Mouse (Mus musculus) cerebellum, adult 2 months (tissue): ENCODE measurements at regions not wholly inside any gene's neighbourhood (a gene's known extent, or its start where the extent isn't known, plus 50 kb on each side); places are given as distances from the start of the nearest gene placed in this dataset.

Experiments used
- DNase-seq, 2 experiments: peaks; one replicate each; pipeline ENCODE4 v3.0.0; 2021
- H3K27ac ChIP-seq: fragments of 200-500 bp; 2 replicates; pipeline ENCODE4 v1.5.1; 2012; ENCODE audit warnings: low read length, control low read depth, inconsistent platforms; ENCODE audit not compliant: insufficient read depth
- H3K27me3 ChIP-seq: fragments of 200-500 bp; 2 replicates; pipeline ENCODE4 v1.6.1; 2012; ENCODE audit warnings: inconsistent platforms, mild to moderate bottlenecking, low read length, moderate library complexity; ENCODE audit not compliant: control insufficient read depth, insufficient read depth
- H3K4me1 ChIP-seq: fragments of 200-500 bp; 2 replicates; pipeline ENCODE4 v1.6.1; 2011; ENCODE audit warnings: low read length; ENCODE audit not compliant: control insufficient read depth, insufficient read depth
- H3K4me3 ChIP-seq: fragments of 200-500 bp; replicated peaks from 2 replicates; pipeline ENCODE3; 2011; ENCODE audit warnings: mild to moderate bottlenecking, low read depth, low read length, control low read depth; ENCODE audit not compliant: insufficient read depth
- CTCF ChIP-seq: fragments of 200-500 bp; IDR thresholded peaks from 2 replicates; pipeline ENCODE4 v1.5.1; 2011; ENCODE audit warnings: low read depth, mild to moderate bottlenecking, control low read depth, low read length, moderate library complexity, borderline replicate concordance; ENCODE audit not compliant: insufficient read depth
- POLR2A ChIP-seq: fragments of 200-500 bp; IDR thresholded peaks from 2 replicates; pipeline ENCODE4 v1.6.1; 2011; ENCODE audit warnings: low read length, control low read depth, borderline replicate concordance; ENCODE audit not compliant: insufficient read depth
- WGBS: fragments of 180-500 bp; shearing (Covaris S2); methylation state at CpG from one replicate; pipeline ENCODE4 v1.1.7; 2018; 5-methylcytosine and 5-hydroxymethylcytosine counted together

DNA sequence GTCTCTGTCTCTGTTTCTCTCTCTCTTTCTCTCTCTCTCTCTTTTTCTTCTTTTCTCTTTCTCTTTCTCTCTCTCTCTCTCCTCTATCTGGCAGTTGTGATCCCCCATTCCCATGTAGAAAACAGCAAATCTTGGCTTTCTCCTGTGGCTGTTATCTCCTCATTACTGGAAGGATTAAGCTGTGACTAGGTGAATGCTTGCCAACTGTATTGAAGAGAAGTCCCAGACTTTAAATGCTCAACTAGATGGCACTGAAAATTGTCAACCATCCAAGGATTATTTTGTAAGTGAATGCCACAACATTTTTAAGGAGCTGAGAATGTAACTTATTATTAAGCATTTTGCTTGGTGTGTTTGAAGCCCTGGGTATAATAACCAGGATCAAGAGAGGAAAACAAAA lies 233.2 kb upstream of the Sorcs1 start:
- H3K4me1 ChIP-seq: no peaks in the 10 kb centered on the region
- no peaks in the 10 kb centered on the region for H3K27me3 ChIP-seq
- DNase-seq: no peak

DNA sequence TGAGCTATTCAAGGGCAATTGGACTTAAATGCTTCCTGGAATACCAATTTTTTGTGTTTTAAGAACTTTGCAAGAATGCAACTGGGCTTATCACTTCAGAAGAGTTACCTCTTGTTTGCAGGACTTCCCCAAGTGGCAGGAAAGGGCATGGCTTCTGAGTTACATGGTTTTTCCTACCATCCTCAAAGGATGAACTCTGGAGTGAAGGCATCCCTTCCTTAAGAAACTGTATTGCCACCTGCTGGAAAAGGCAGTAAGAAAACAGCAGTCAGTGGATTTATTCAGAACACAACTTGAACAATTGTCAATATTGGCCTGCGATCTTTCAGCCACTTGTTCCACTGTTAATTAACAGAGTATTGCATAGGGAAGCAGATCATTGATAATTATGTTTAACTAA lies 232.2 kb upstream of the Sorcs1 start:
- Histone ChIP-seq H3K27ac (no peak overlapping the region), H3K4me3 (no peak overlapping the region), H3K27me3 (no peaks in the 10 kb centered on the region), H3K4me1 (no peaks in the 10 kb centered on the region)
- DNase-seq: no peak
- TF ChIP-seq POLR2A: no peak
- no peak for TF ChIP-seq CTCF
- WGBS: 89% methylated on average over 1 of the region's 1 CpGs

More for the DNA sequence above, 233.2 kb upstream of the Sorcs1 start:
- H3K4me3 ChIP-seq: no peak overlapping the region
- TF ChIP-seq POLR2A (no peak), CTCF (no peak)
- no peak overlapping the region for H3K27ac ChIP-seq

GRCm38 (mm10) chr19:50908751-50909150 lies 230.3 kb upstream of the Sorcs1 start:
- 14% methylated on average over 4 of the region's 4 CpGs for WGBS
- no peak overlapping the region for H3K4me3 ChIP-seq
- peak in 1 of 2 experiments; percentile 3 for DNase-seq

GRCm38 (mm10) chr19:50893755-50894154 lies 215.3 kb upstream of the Sorcs1 start:
- 91% methylated on average over 3 of the region's 3 CpGs for WGBS
- H3K4me3 ChIP-seq: no peak overlapping the region
- no peak for DNase-seq
- H3K4me1 ChIP-seq: no peaks in the 10 kb centered on the region
- TF ChIP-seq POLR2A (no peak), CTCF (no peak)
- no peaks in the 10 kb centered on the region for H3K27me3 ChIP-seq
- no peak overlapping the region for H3K27ac ChIP-seq

More at GRCm38 (mm10) chr19:50908751-50909150, 230.3 kb upstream of the Sorcs1 start:
- TF ChIP-seq CTCF: no peak
- no peak for TF ChIP-seq POLR2A
- Histone ChIP-seq H3K4me1 (no peaks in the 10 kb centered on the region), H3K27ac (no peak overlapping the region), H3K27me3 (no peaks in the 10 kb centered on the region)

DNA sequence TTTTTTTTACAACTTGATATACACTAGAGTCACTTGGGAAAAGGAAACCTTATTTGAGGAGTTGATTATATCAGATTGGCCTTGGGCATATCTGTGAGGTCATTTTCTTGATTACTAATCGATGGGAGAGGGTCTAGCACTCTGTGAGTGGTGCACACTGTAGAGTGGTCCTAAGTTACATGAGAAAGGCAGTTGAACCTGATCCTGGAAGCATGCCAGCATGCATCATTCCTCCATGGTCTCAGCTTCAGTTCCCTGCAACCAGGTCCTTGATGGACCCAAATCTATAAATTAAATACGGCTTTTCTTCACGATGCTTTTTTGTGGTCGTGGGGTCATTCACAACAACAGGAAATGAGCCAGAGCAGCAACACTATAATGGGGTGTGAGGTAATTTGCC lies 194.2 kb upstream of the Sorcs1 start:
- Histone ChIP-seq H3K27ac (no peak overlapping the region), H3K27me3 (no peaks in the 10 kb centered on the region), H3K4me3 (no peak overlapping the region), H3K4me1 (no peaks in the 10 kb centered on the region)
- no peak for TF ChIP-seq CTCF
- no peak for TF ChIP-seq POLR2A
- DNase-seq: no peak
- WGBS: 81% methylated on average over 4 of the region's 4 CpGs

- no peak for TF ChIP-seq CTCF
- no peak for TF ChIP-seq POLR2A
- DNase-seq: no peak
- WGBS: 84% methylated on average over 2 of the region's 2 CpGs
- H3K27me3 ChIP-seq: no peaks in the 10 kb centered on the region
- no peak overlapping the region for H3K27ac ChIP-seq
- no peaks in the 10 kb centered on the region for H3K4me1 ChIP-seq
- H3K4me3 ChIP-seq: no peak overlapping the region
Observed at GRCm38 (mm10) chr19:50872144-50872543, 193.7 kb upstream of the Sorcs1 start.

DNA sequence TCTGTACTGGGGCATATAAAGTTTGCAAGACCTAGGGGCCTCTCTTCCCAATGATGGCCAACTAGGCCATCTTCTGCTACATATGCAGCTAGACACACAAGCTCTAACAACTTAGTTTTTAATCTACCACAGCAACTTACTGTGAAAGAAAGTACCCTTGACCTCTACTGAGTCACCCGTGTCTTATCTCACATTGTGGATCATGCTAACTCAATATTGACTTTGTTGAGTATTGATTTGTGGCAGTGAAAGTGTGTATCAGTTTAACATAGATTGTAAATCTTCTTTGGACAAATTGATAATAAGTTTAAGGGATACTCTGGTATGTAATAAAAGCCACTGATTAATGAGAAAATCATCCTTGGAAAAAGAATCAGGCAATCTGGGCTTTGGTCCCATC lies 176.4 kb upstream of the Sorcs1 start:
- Histone ChIP-seq H3K27ac (no peak overlapping the region), H3K4me3 (no peak overlapping the region), H3K4me1 (no peaks in the 10 kb centered on the region), H3K27me3 (no peaks in the 10 kb centered on the region)
- 84% methylated on average over 1 of the region's 1 CpGs for WGBS
- no peak for DNase-seq
- TF ChIP-seq POLR2A (no peak), CTCF (no peak)

DNA sequence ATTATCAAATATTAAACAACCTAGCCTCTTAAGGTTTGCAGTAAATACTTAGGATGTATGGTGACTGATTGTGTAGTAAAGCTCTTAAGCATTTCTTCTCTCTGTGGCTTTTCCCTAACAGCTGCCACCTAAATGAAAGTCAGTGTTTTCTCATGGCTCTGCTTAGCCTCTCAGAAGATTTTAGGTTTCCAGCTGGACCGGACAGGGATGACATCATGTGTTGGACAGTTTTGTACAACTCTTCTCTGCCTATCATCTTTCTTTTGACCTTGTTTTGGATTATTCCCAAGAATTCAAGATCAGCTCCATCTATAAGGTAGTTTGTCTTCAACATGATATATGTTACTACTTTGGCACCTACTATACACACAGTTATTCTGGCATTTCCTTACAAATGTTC lies 162.1 kb upstream of the Sorcs1 start:
- TF ChIP-seq CTCF: no peak
- TF ChIP-seq POLR2A: no peak
- H3K27me3 ChIP-seq: no peaks in the 10 kb centered on the region
- H3K4me1 ChIP-seq: no peaks in the 10 kb centered on the region
- DNase-seq: no peak
- WGBS: 69% methylated on average over 1 of the region's 1 CpGs
- H3K4me3 ChIP-seq: no peak overlapping the region
- H3K27ac ChIP-seq: no peak overlapping the region
